Mouse (Mus musculus) embryonic facial prominence, embryonic 13.5 days (tissue): ENCODE measurements around the gene Olfr1342. TPM values are rescaled to one million over a fixed set of nuclear protein-coding genes. Genes with fewer than 3 reads are reported as not detected.

Experiments used
- ATAC-seq: fragments of 200-750 bp; cut with Nextera tagmentation; 2 replicates; pipeline ENCODE4 v1.8.0; 2017; ENCODE audit warnings: low read depth; ENCODE audit not compliant: insufficient number of reproducible peaks, insufficient read depth, low FRiP score, low TSS enrichment
- H3K27ac ChIP-seq: fragments of 300-500 bp; sonication (generic); 2 replicates; pipeline ENCODE4 v1.5.1; 2015; ENCODE audit warnings: moderate library complexity, mild to moderate bottlenecking, inconsistent platforms
- H3K27me3 ChIP-seq: fragments of 300-500 bp; sonication (generic); 2 replicates; pipeline ENCODE4 v1.6.1; 2015; ENCODE audit warnings: mild to moderate bottlenecking, inconsistent platforms
- H3K36me3 ChIP-seq: fragments of 300-500 bp; sonication (generic); 2 replicates; pipeline ENCODE4 v1.6.1; 2015; ENCODE audit warnings: mild to moderate bottlenecking, inconsistent platforms
- H3K4me1 ChIP-seq: fragments of 300-500 bp; sonication (generic); 2 replicates; pipeline ENCODE4 v1.6.1; 2015; ENCODE audit warnings: inconsistent platforms
- H3K4me2 ChIP-seq: fragments of 300-500 bp; sonication (generic); 2 replicates; pipeline ENCODE4 v1.6.1; 2015; ENCODE audit warnings: moderate library complexity, mild to moderate bottlenecking, inconsistent platforms
- H3K4me3 ChIP-seq: fragments of 300-500 bp; sonication (generic); 2 replicates; pipeline ENCODE4 v1.5.1; 2015; ENCODE audit warnings: mild to moderate bottlenecking, inconsistent platforms
- H3K9ac ChIP-seq: fragments of 300-500 bp; sonication (generic); 2 replicates; pipeline ENCODE4 v1.6.1; 2015; ENCODE audit warnings: mild to moderate bottlenecking, inconsistent platforms
- H3K9me3 ChIP-seq: fragments of 300-500 bp; sonication (generic); 2 replicates; pipeline ENCODE4 v1.6.1; 2016; ENCODE audit warnings: inconsistent platforms
- WGBS: fragments of 180-500 bp; shearing (Covaris S2); methylation state at CpG from one replicate; pipeline ENCODE4 v1.1.7; 2015; ENCODE audit warnings: mixed read lengths; 5-methylcytosine and 5-hydroxymethylcytosine counted together
- polyA plus RNA-seq: library from polyadenylated mRNA; unstranded; fragments of >200 nt; fragmentation: Nextera tagmentation; extraction: Ambion mirVana; gene quantifications from 2 replicates; pipeline ENCODE4 v1.2.1, GENCODE M21; 2015

Gene Olfr1342
- polyA plus RNA-seq, 1 experiment from 2014 or later: 0.20 TPM

GRCm38 (mm10) chr4:118687086-118687485 is 5.5 kb downstream of the Olfr1342 start:
- no peak overlapping the region for H3K9ac ChIP-seq
- no peaks in the 10 kb centered on the region for H3K9me3 ChIP-seq
- WGBS: 60% methylated on average over 2 of the region's 2 CpGs
- H3K36me3 ChIP-seq: no peaks in the 10 kb centered on the region
- ATAC-seq: no peak
- H3K27ac ChIP-seq: no peak overlapping the region
- H3K4me2 ChIP-seq: no peak overlapping the region
- peaks cover 5% of the 10 kb centered on the region; the same call in 1 of the 2 replicates for H3K27me3 ChIP-seq
- H3K4me3 ChIP-seq: no peak overlapping the region
- no peaks in the 10 kb centered on the region for H3K4me1 ChIP-seq

GRCm38 (mm10) chr4:118658652-118659051 is 33.9 kb downstream of the Olfr1342 start, which contains the start of gene Olfr62:
Olfr62 (plus strand) TSS chr4:118658952.
- Histone ChIP-seq H3K27ac (no peak within 1 kb of the TSS), H3K36me3 (no peaks in the 10 kb centered on the region)
- ATAC-seq: no peak

GRCm38 (mm10) chr4:118645234-118645633 is 47.3 kb downstream of the Olfr1342 start:
- H3K27ac ChIP-seq: no peak overlapping the region
- no peak overlapping the region for H3K4me2 ChIP-seq
- no peaks in the 10 kb centered on the region for H3K9me3 ChIP-seq
- H3K4me3 ChIP-seq: no peak overlapping the region
- H3K4me1 ChIP-seq: peaks cover 4% of the 10 kb centered on the region; the same call in 1 of the 2 replicates
- 11% methylated on average over 2 of the region's 2 CpGs for WGBS
- H3K9ac ChIP-seq: no peak overlapping the region
- ATAC-seq: no peak
- H3K36me3 ChIP-seq: no peaks in the 10 kb centered on the region
- H3K27me3 ChIP-seq: peaks cover 3% of the 10 kb centered on the region; the same call in 1 of the 2 replicates

More at GRCm38 (mm10) chr4:118658652-118659051, 33.9 kb downstream of the Olfr1342 start, which contains the start of gene Olfr62:
- no peak within 1 kb of the TSS for H3K9ac ChIP-seq
- H3K4me2 ChIP-seq: no peak within 1 kb of the TSS
- H3K27me3 ChIP-seq: no peaks in the 10 kb centered on the region
- H3K4me1 ChIP-seq: no peaks in the 10 kb centered on the region
- H3K9me3 ChIP-seq: no peaks in the 10 kb centered on the region
- no peak within 1 kb of the TSS for H3K4me3 ChIP-seq

- peak overlapping the region; percentile 24 for H3K4me2 ChIP-seq
- no peak overlapping the region for H3K4me3 ChIP-seq
- no peak overlapping the region for H3K9ac ChIP-seq
- H3K27me3 ChIP-seq: no peaks in the 10 kb centered on the region
- H3K36me3 ChIP-seq: no peaks in the 10 kb centered on the region
- 40% methylated on average over 20 of the region's 20 CpGs for WGBS
- no peak for ATAC-seq
- H3K9me3 ChIP-seq: no peaks in the 10 kb centered on the region
- no peak overlapping the region for H3K27ac ChIP-seq
- peaks cover 4% of the 10 kb centered on the region; the same call in 1 of the 2 replicates for H3K4me1 ChIP-seq
Observed at GRCm38 (mm10) chr4:118642346-118643190, 50.0 kb downstream of the Olfr1342 start.

Other genes starting within 250 kb of the Olfr1342 start
- gene Mpl, start 235.2 kb downstream of the Olfr1342 start, polyA plus RNA-seq: 0.54 and 1.1 TPM in 2 replicates
- 19.4 and 19.6 TPM in 2 replicates for gene Tie1, start 202.7 kb downstream of the Olfr1342 start, polyA plus RNA-seq
- 4.1 and 5.0 TPM in 2 replicates for gene 2610528J11Rik, start 165.8 kb downstream of the Olfr1342 start, polyA plus RNA-seq
- 2.8 and 3.2 TPM in 2 replicates for gene Tmem125, start 148.7 kb downstream of the Olfr1342 start, polyA plus RNA-seq
- gene Cfap57, start 72.0 kb downstream of the Olfr1342 start, polyA plus RNA-seq: 0.17 and 0.22 TPM in 2 replicates
- 141 and 164 TPM in 2 replicates for gene Ebna1bp2, start 72.0 kb downstream of the Olfr1342 start, polyA plus RNA-seq
- gene Olfr62, start 33.8 kb downstream of the Olfr1342 start, polyA plus RNA-seq: not detected in 2 replicates
- 0.07 TPM in 1 of 2 replicates, not detected in the other for gene Olfr1341, start 10.8 kb upstream of the Olfr1342 start, polyA plus RNA-seq
- gene Olfr1340, start 27.4 kb upstream of the Olfr1342 start, polyA plus RNA-seq: not detected in 2 replicates
- not detected in 2 replicates for gene Olfr1339, start 39.4 kb upstream of the Olfr1342 start, polyA plus RNA-seq
- 0.08 TPM in 1 of 2 replicates, not detected in the other for gene Olfr1338, start 66.0 kb upstream of the Olfr1342 start, polyA plus RNA-seq
- not detected in 2 replicates for gene Olfr1337, start 89.8 kb upstream of the Olfr1342 start, polyA plus RNA-seq
- gene Olfr1335, start 117.2 kb upstream of the Olfr1342 start, polyA plus RNA-seq: not detected in 2 replicates
- gene Olfr1333, start 143.5 kb upstream of the Olfr1342 start, polyA plus RNA-seq: not detected in 2 replicates
- gene Olfr1331, start 171.9 kb upstream of the Olfr1342 start, polyA plus RNA-seq: not detected in 2 replicates
- 0.07 TPM in 1 of 2 replicates, not detected in the other for gene Olfr1330, start 195.8 kb upstream of the Olfr1342 start, polyA plus RNA-seq
- not detected in 2 replicates for gene Olfr1329, start 224.7 kb upstream of the Olfr1342 start, polyA plus RNA-seq
- 0.06 TPM in 1 of 2 replicates, not detected in the other for gene Olfr1328, start 245.9 kb upstream of the Olfr1342 start, polyA plus RNA-seq